Mouse (Mus musculus) bone marrow macrophage, adult 2 months (primary cell): ENCODE results near the gene Pitpnc1.

Experiments
- CTCF ChIP-seq: IDR thresholded peaks from 2 replicates; pipeline ENCODE4 v1.5.1; 2012; ENCODE audit warnings: low read depth, mild to moderate bottlenecking, low read length, moderate library complexity
- POLR2A ChIP-seq: IDR thresholded peaks from 2 replicates; pipeline ENCODE4 v1.6.1; 2012; ENCODE audit warnings: mild to moderate bottlenecking, low read depth, low read length, borderline replicate concordance

- TF ChIP-seq CTCF (no peak), POLR2A (no peak)
Measured at GRCm38 (mm10) chr11:107458986-107459385, 11.5 kb downstream of the Pitpnc1 start.
